35 mouse cellular contexts compared by ENCODE assay signal in the genomic region with DNA sequence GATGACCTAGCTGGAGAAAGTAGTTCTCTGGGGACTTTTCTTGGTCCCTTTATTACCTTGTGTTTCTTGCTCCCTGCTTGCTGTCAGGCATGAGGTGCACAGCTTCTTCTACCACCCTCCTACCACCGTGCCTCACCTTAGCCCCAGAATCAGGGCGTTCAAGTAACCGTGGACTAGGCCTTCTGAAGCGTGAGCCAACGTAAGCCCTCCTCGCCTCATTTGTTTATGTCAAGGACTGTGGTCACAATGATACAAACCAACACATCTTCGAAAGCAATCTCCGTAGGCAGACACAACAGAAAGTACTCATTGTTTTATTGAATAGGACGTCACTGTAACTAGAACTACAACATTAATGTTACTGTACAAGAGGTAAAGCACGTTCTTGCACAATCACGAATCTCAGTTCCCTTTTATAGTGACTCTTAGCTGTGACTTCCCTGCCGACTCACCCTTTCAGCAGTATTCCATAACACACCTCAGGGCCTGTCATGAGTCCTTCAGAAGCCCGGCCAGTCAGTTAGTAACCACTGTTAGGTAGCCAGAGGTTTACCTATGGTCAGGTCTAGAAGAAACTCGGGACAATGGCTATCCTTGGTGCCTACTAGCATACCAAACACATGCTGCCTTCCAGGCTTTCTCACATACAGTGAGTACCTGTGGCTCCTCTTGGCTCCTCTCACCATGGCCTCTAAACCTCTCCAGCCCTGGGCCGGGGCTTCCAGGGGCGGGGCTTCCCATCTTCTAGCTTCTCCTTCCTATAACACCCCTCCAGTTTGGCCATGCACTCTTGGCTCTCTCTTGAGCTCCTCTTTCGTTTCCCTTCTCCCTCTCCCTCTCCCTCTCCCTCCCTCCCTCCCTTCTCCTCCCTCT. TPM values are rescaled to one million over a fixed set of nuclear protein-coding genes. Genes with fewer than 3 reads are reported as not detected.
DNase-seq lines count a peak whose midpoint lies in the region; ATAC-seq and TF ChIP-seq lines count a peak whose summit lies in the region.
"Had no signal": no experiment of that assay in that cellular context is flagged by ENCODE, and none has a peak within 500 bp of the region (broad histone marks: within the 10 kb centered on the region; RNA-seq: fewer than 3 reads in every experiment).

No protein-coding gene starts in this region.

- TF ChIP-seq CTCF in heart, adult 2 months (IDR thresholded peaks at IDR 0.05): no peak

- H3K27ac ChIP-seq in heart, adult 2 months: no peak overlapping the region
- H3K27ac ChIP-seq: embryonic facial prominence, embryonic 12.5 days; forebrain, embryonic 10.5 days; forebrain, embryonic 15.5 days; heart, embryonic 15.5 days; hindbrain, embryonic 12.5 days; hindbrain, postnatal 0 days; intestine, embryonic 15.5 days; kidney, postnatal 0 days; limb, embryonic 10.5 days; limb, embryonic 15.5 days; liver, embryonic 14.5 days; lung, embryonic 15.5 days; neural tube, embryonic 12.5 days had no signal

- H3K4me3 ChIP-seq in heart, adult 2 months: no peak overlapping the region
- H3K4me3 ChIP-seq: embryonic facial prominence, embryonic 12.5 days; forebrain, embryonic 10.5 days; forebrain, embryonic 15.5 days; heart, embryonic 15.5 days; hindbrain, embryonic 12.5 days; intestine, embryonic 15.5 days; limb, embryonic 10.5 days; limb, embryonic 15.5 days; lung, embryonic 15.5 days; myocyte; neural tube, embryonic 12.5 days had no signal

- H3K36me3 ChIP-seq in heart, adult 2 months (ENCODE audit: control insufficient read depth, insufficient read depth, low read length): no peaks in the 10 kb centered on the region
- H3K36me3 ChIP-seq: embryonic facial prominence, embryonic 12.5 days; forebrain, embryonic 10.5 days; forebrain, embryonic 15.5 days; heart, embryonic 15.5 days; hindbrain, embryonic 12.5 days; intestine, embryonic 15.5 days; limb, embryonic 10.5 days; limb, embryonic 15.5 days; lung, embryonic 15.5 days; neural tube, embryonic 12.5 days had no signal

- no peak for TF ChIP-seq EP300 in heart, adult 2 months (IDR thresholded peaks at IDR 0.05; ENCODE audit: insufficient read depth, low read depth, low read length)

- ATAC-seq in erythroid progenitor cell, adult 5-6 weeks (replicated peaks; ENCODE audit: low FRiP score, poor library complexity, severe bottlenecking): peak; percentile 10; the same call in 1 of the 2 replicates
- ATAC-seq in monocyte, adult 5-6 weeks (replicated peaks; ENCODE audit: insufficient number of reproducible peaks, low FRiP score, low TSS enrichment, poor library complexity, severe bottlenecking): peak; percentile 89
- ATAC-seq: forebrain, embryonic 15.5 days; hindbrain, postnatal 0 days; intestine, embryonic 15.5 days; midbrain, embryonic 16.5 days had no signal

- no peaks in the 10 kb centered on the region for H3K27me3 ChIP-seq in heart, adult 2 months (ENCODE audit: control insufficient read depth, insufficient read depth, low read length)
- H3K27me3 ChIP-seq: embryonic facial prominence, embryonic 12.5 days; forebrain, embryonic 15.5 days; heart, embryonic 15.5 days; hindbrain, embryonic 12.5 days; intestine, embryonic 15.5 days; limb, embryonic 15.5 days; lung, embryonic 15.5 days; neural tube, embryonic 12.5 days had no signal

- H3K4me1 ChIP-seq in heart, adult 2 months (ENCODE audit: control insufficient read depth, insufficient read depth, low read length): no peaks in the 10 kb centered on the region
- H3K4me1 ChIP-seq: embryonic facial prominence, embryonic 12.5 days; forebrain, embryonic 10.5 days; forebrain, embryonic 15.5 days; heart, embryonic 15.5 days; hindbrain, embryonic 12.5 days; intestine, embryonic 15.5 days; limb, embryonic 10.5 days; limb, embryonic 15.5 days; neural tube, embryonic 12.5 days had no signal

- peak; percentile 82 for DNase-seq in heart, adult 11 months
- DNase-seq in heart, adult 2 months: no peak
- DNase-seq in A20 (ENCODE audit: low read depth, low spot score): peak; percentile 10
- no peak for DNase-seq in retina, postnatal 1 day
- DNase-seq in left cerebral cortex, adult 9 months (ENCODE audit: low spot score in 2 of 2): no peak
- DNase-seq in adrenal gland, postnatal 14 days: no peak
- DNase-seq: adrenal gland, postnatal 36 days; cerebellum, adult 8-10 months; cerebellum, postnatal 36 days; embryo, embryonic 11 days; gastrocnemius, postnatal 25 days; kidney, adult 8-10 months; kidney, postnatal 4 days; layer of hippocampus, postnatal 36 days; thymus, adult 18-20 months; thymus, postnatal 25 days had no signal

- TF ChIP-seq POLR2A in heart, adult 2 months (IDR thresholded peaks at IDR 0.05; ENCODE audit: insufficient read depth, low read depth, low read length): no peak

- 77% methylated on average over 17 of the region's 17 CpGs for WGBS in heart, adult 2 months

- no peak overlapping the region for H3K9ac ChIP-seq in heart, adult 2 months (ENCODE audit: low read depth, low read length)
- H3K9ac ChIP-seq: embryonic facial prominence, embryonic 12.5 days; forebrain, embryonic 15.5 days; heart, embryonic 15.5 days; hindbrain, embryonic 12.5 days; intestine, embryonic 15.5 days; limb, embryonic 15.5 days; liver, embryonic 14.5 days; lung, embryonic 15.5 days; neural tube, embryonic 12.5 days had no signal

- intact Hi-C loops in heart, adult 2 months (cut with DNase I): no loop called here

- H3K79me2 ChIP-seq in heart, adult 2 months (replicated peaks; ENCODE audit: control insufficient read depth, insufficient read depth, low read length): no peaks in the 10 kb centered on the region

RNA-seq across cellular contexts. Expression of gene Plac8, which starts 42.1 kb away (rescaled TPM):
- 1 to 10 TPM; 1.5 to 3.1 TPM for total RNA-seq in heart, adult 2 months (2021)
- polyA plus RNA-seq in heart, adult 2 months (2012; rRNA removed): 3.7 and 8.0 TPM in 2 replicates
- 276 and 360 TPM in 2 replicates for total RNA-seq in erythroid progenitor cell, adult 5-6 weeks (2015; ENCODE audit: low replicate concordance)
- total RNA-seq in erythroid progenitor cell, adult 5-6 weeks (2017; ENCODE audit: low replicate concordance): 160 and 183 TPM in 2 replicates
- 887 to 1,580 TPM (median 1,277 TPM) in 3 replicates for total RNA-seq in monocyte, adult 5-6 weeks (2017)
- total RNA-seq in adrenal gland, postnatal 14 days (2021): 9.2 and 10.8 TPM in 2 replicates
- total RNA-seq: layer of hippocampus, adult 8-10 months; layer of hippocampus, postnatal 36 days; left cerebral cortex, postnatal 10 days had no signal

Comparison
In these comparisons a context has a peak if more than half of its experiments do, and no peak if none do; other contexts are left out.
1. DNase-seq: peak in heart, adult 11 months (single experiment) and A20 (single experiment); none in heart, adult 2 months (0 of 2), retina, postnatal 1 day (single experiment), left cerebral cortex, adult 9 months (0 of 2) and adrenal gland, postnatal 14 days (single experiment).
2. RNA of gene Plac8, which starts 42.1 kb away (total RNA-seq): 887 to 1,580 TPM in monocyte, adult 5-6 weeks and 160 to 360 TPM in erythroid progenitor cell, adult 5-6 weeks; 9.2 to 10.8 TPM in adrenal gland, postnatal 14 days and 1.5 to 3.1 TPM in heart, adult 2 months; every median in the first group is over 10 times any median in the second.